Mouse (Mus musculus) hindbrain, embryonic 15.5 days (tissue): ENCODE measurements at regions not wholly inside any gene's neighbourhood (a gene's known extent, or its start where the extent isn't known, plus 50 kb on each side); places are given as distances from the start of the nearest gene placed in this dataset.

Experiments used
- ATAC-seq: fragments of 200-750 bp; cut with Nextera tagmentation; 2 replicates; pipeline ENCODE4 v1.8.0; 2017; ENCODE audit warnings: low read depth, moderate number of reproducible peaks, moderate TSS enrichment; ENCODE audit not compliant: low FRiP score
- H3K27ac ChIP-seq: fragments of 300-500 bp; sonication (generic); replicated peaks from 2 replicates; pipeline ENCODE4 v1.5.1; 2015; ENCODE audit warnings: mild to moderate bottlenecking, inconsistent platforms
- H3K27me3 ChIP-seq: fragments of 300-500 bp; sonication (generic); 2 replicates; pipeline ENCODE4 v1.6.1; 2015; ENCODE audit warnings: control low read depth, inconsistent platforms
- H3K36me3 ChIP-seq: fragments of 300-500 bp; sonication (generic); 2 replicates; pipeline ENCODE4 v1.6.1; 2015; ENCODE audit warnings: control low read depth, inconsistent platforms
- H3K4me1 ChIP-seq: fragments of 300-500 bp; sonication (generic); replicated peaks from 2 replicates; pipeline ENCODE4 v1.6.1; 2015; ENCODE audit warnings: control low read depth, inconsistent platforms
- H3K4me2 ChIP-seq: fragments of 300-500 bp; sonication (generic); 2 replicates; pipeline ENCODE4 v1.6.1; 2015; ENCODE audit warnings: moderate library complexity, mild to moderate bottlenecking, inconsistent platforms
- H3K4me3 ChIP-seq: fragments of 300-500 bp; sonication (generic); 2 replicates; pipeline ENCODE4 v1.5.1; 2015; ENCODE audit warnings: mild to moderate bottlenecking, inconsistent platforms
- H3K9ac ChIP-seq: fragments of 300-500 bp; sonication (generic); 2 replicates; pipeline ENCODE4 v1.6.1; 2015; ENCODE audit warnings: inconsistent platforms
- H3K9me3 ChIP-seq: fragments of 300-500 bp; sonication (generic); 2 replicates; pipeline ENCODE4 v1.6.1; 2016; ENCODE audit warnings: control low read depth, inconsistent platforms
- WGBS: fragments of 180-500 bp; shearing (Covaris S2); methylation state at CpG from one replicate; pipeline ENCODE4 v1.1.7; 2015; 5-methylcytosine and 5-hydroxymethylcytosine counted together

DNA sequence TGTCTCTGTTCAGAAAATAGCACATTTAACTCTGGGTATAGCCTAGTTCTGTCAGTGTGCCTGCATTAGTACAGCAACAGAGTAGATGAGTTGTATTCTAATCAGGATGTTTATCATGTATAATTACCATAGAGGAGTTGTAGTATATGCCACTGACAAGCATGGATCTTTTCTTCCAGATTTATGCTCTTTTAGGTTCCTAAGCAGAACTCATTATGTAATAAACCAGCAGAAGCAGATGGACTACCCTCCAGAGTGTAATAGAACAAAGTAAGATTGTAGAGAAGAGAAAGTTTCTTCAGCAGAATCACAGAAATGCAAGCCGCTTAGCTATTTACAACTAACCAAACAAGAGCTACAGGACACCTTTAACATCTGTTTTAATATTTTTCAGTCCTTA lies 517.2 kb upstream of the Epha5 start:
- Histone ChIP-seq H3K4me3 (no peak overlapping the region), H3K27me3 (no peaks in the 10 kb centered on the region), H3K4me2 (no peak overlapping the region), H3K4me1 (no peaks in the 10 kb centered on the region), H3K36me3 (no peaks in the 10 kb centered on the region), H3K9ac (no peak overlapping the region), H3K9me3 (no peaks in the 10 kb centered on the region), H3K27ac (no peak overlapping the region)
- ATAC-seq: no peak
- 93% methylated on average over 1 of the region's 1 CpGs for WGBS

DNA sequence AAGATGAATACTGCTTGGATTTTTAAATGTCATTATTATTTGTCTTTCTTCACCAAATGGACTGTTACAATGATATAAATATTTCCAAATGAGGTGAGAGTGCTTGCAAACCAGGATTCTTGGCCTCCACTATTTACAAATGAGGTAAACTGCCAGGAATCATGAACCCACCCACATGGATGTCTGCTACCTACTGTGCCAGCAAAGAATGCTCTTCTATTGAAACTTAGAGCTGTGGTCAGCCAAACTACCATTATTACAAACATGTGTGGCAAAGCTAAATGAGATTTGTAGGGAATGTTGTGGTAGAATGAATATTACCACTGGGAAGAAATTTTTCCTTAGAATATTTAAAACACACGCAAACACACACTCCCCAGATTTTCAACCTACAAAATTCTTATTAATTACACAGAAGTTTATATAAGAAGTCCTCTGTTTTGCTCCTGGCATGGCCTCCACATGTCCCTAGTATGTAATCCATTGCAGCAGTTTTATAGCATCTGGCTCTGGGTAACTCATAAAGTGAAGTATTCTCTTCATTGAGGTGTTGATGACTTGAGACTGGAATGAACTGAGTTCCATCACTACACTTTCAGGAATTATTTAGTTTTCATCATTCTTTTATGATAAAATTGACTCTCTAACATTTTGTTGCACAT lies 500.6 kb upstream of the Epha5 start:
- no peaks in the 10 kb centered on the region for H3K36me3 ChIP-seq
- H3K27ac ChIP-seq: no peak overlapping the region
- H3K4me1 ChIP-seq: no peaks in the 10 kb centered on the region
- no peaks in the 10 kb centered on the region for H3K9me3 ChIP-seq
- no peak for ATAC-seq
- no peak overlapping the region for H3K9ac ChIP-seq
- no peaks in the 10 kb centered on the region for H3K27me3 ChIP-seq
- WGBS: 91% methylated on average over 1 of the region's 1 CpGs
- H3K4me2 ChIP-seq: no peak overlapping the region
- no peak overlapping the region for H3K4me3 ChIP-seq

DNA sequence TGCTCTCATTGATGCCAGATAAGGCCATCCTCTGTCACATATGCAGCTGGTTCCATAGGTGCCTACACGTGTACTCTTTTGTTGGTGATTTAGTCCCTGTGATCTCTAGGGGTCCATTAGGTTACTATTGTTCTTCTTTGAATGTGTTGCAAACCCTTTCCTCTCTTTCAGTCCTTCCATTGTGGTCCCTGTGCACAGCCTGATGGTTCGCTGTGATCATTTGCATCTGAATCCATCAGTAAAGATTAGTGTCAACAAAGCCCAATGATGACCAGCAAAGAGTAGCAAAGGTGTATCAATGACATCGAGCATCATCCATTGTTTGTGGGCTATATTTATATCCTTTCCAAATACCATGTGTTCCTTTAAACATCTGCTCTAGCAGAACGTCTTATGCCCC lies 484.5 kb upstream of the Epha5 start:
- no peak overlapping the region for H3K4me2 ChIP-seq
- no peaks in the 10 kb centered on the region for H3K27me3 ChIP-seq
- no peak for ATAC-seq
- H3K36me3 ChIP-seq: no peaks in the 10 kb centered on the region
- 33% methylated on average over 4 of the region's 4 CpGs for WGBS
- no peak overlapping the region for H3K9ac ChIP-seq
- no peak overlapping the region for H3K27ac ChIP-seq
- H3K4me1 ChIP-seq: no peaks in the 10 kb centered on the region
- H3K9me3 ChIP-seq: no peaks in the 10 kb centered on the region
- no peak overlapping the region for H3K4me3 ChIP-seq

DNA sequence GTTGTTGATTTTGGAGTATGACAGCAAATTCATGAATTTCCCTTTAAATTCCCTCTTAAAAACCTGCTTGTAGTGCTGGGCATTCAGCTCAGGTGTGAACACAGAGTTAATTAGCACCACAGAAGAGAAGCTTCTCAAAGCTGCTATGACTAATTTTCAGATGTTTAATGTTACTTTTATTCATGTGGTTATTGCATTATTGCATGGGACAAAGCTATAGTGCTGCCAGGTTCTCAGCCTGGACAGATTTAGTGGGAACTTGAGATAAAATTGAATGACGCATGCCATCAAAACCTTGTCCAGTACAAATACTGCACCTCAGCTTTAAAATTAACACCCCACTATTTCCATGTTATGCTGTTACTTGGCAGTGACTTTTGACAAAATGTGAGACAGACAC lies 480.4 kb upstream of the Epha5 start:
- no peaks in the 10 kb centered on the region for H3K36me3 ChIP-seq
- 95% methylated on average over 1 of the region's 1 CpGs for WGBS
- no peaks in the 10 kb centered on the region for H3K9me3 ChIP-seq
- no peaks in the 10 kb centered on the region for H3K4me1 ChIP-seq
- no peak overlapping the region for H3K4me2 ChIP-seq
- no peak overlapping the region for H3K27ac ChIP-seq
- no peak for ATAC-seq
- no peaks in the 10 kb centered on the region for H3K27me3 ChIP-seq
- no peak overlapping the region for H3K4me3 ChIP-seq
- H3K9ac ChIP-seq: no peak overlapping the region

DNA sequence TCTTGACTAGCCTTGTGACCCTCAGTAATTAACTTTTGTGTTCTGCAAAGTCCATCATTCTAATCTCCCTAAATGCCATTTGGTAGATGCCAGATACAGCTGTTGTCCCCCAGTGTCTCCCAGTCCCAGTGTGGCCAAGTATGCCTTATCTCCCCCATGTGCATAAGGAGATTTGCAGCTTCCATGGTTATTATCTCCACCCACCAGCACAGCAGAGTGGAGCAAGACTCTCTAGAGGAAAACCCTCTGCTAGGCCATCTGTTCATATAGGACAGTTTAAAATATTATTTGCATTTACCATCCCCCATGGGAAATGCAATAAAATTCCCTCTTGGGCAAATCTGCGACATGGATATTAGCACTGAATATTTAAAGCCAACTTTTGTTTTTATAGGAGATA lies 436.4 kb upstream of the Epha5 start:
- no peak for ATAC-seq
- H3K36me3 ChIP-seq: no peaks in the 10 kb centered on the region
- no peak overlapping the region for H3K9ac ChIP-seq
- no peak overlapping the region for H3K27ac ChIP-seq
- H3K4me2 ChIP-seq: no peak overlapping the region
- H3K4me1 ChIP-seq: no peaks in the 10 kb centered on the region
- no peaks in the 10 kb centered on the region for H3K27me3 ChIP-seq
- H3K9me3 ChIP-seq: no peaks in the 10 kb centered on the region
- WGBS: 31% methylated on average over 1 of the region's 1 CpGs
- H3K4me3 ChIP-seq: no peak overlapping the region

DNA sequence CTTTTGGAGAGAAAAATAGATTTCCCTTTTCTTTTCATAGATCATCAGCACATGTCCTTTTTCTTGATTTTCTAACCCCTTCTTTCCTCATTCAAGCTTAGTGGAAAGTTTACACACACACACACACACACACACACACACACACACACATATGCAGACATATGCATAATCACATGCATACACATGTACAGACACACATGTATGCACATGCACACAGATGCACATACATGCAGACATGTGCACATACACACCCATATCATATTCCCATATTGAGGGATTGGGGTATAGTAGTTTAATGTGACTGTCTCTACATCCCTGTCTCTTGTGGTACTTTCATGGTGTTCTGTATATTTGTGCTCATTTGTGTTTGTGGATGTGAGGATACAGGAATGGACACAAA lies 432.0 kb upstream of the Epha5 start:
- Histone ChIP-seq H3K27ac (no peak overlapping the region), H3K27me3 (no peaks in the 10 kb centered on the region), H3K9me3 (no peaks in the 10 kb centered on the region), H3K4me2 (no peak overlapping the region), H3K4me1 (no peaks in the 10 kb centered on the region), H3K9ac (no peak overlapping the region), H3K36me3 (no peaks in the 10 kb centered on the region), H3K4me3 (no peak overlapping the region)
- no peak for ATAC-seq

DNA sequence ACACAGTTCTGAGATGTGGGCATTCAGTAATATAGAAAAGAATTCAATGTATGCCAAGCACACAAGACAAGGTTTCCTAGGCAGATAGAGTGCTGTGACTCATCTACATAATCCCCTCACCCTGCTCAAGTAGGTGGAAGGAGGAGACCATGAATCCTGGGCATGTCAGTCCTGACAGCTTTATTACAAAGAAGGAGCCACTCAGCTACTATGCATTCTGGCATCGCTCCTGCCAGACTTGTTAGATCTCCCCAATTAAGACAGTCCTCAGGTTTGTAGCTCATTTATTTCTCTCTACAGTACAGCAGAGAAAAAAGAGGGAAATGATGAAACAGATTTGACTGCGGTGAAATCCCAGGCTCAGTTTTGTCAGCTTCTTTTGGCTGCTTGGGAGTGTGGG lies 431.6 kb upstream of the Epha5 start:
- no peaks in the 10 kb centered on the region for H3K36me3 ChIP-seq
- no peaks in the 10 kb centered on the region for H3K9me3 ChIP-seq
- H3K27ac ChIP-seq: no peak overlapping the region
- H3K9ac ChIP-seq: no peak overlapping the region
- H3K4me1 ChIP-seq: no peaks in the 10 kb centered on the region
- peak; percentile 87 for ATAC-seq
- 38% methylated on average over 2 of the region's 2 CpGs for WGBS
- no peak overlapping the region for H3K4me3 ChIP-seq
- no peak overlapping the region for H3K4me2 ChIP-seq
- H3K27me3 ChIP-seq: no peaks in the 10 kb centered on the region

DNA sequence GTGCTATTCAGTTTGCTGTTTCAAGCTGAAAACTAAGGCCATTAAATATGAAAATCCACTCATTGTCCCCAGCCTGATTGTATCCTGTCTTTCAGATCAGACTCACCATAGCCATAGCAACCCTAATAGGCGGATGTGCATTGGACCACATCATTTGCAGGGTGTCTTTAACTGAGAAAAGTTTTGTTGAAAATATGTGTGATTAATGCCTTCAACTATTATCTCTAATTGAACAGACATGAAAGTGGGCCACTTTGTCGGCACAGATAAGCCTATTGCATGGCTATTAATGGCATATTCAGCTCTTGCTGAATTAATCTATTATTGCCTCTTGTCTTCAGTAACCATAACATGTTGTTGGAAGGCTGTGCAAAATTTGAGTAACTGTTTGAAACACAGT lies 394.3 kb upstream of the Epha5 start:
- Histone ChIP-seq H3K4me3 (no peak overlapping the region), H3K4me1 (no peaks in the 10 kb centered on the region), H3K36me3 (no peaks in the 10 kb centered on the region), H3K9ac (no peak overlapping the region), H3K27ac (no peak overlapping the region), H3K27me3 (no peaks in the 10 kb centered on the region), H3K9me3 (no peaks in the 10 kb centered on the region), H3K4me2 (no peak overlapping the region)
- ATAC-seq: peak; percentile 68; the same call in 1 of the 2 replicates
- WGBS: 12% methylated on average over 2 of the region's 2 CpGs

DNA sequence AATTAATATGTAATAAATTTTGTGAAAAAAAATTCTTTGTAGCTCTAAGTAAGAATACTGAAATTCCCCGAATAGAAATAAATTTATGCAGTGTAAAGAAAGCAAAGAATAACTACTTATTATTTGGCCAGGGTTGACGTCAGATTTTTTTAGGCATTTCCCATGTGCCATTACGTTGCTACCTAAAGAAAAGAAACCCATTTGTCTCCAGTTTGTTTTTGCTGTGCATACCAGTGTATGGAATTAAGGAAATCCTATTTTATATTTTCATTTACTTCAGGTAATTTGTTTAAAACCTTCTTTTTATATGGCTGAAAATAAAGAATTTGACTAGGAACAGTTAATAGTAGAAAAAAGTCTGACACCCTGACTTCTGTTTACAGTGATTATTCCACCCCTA lies 393.7 kb upstream of the Epha5 start:
- Histone ChIP-seq H3K27me3 (no peaks in the 10 kb centered on the region), H3K4me2 (no peak overlapping the region), H3K4me3 (no peak overlapping the region), H3K4me1 (no peaks in the 10 kb centered on the region), H3K36me3 (no peaks in the 10 kb centered on the region), H3K9me3 (no peaks in the 10 kb centered on the region), H3K27ac (no peak overlapping the region), H3K9ac (no peak overlapping the region)
- 30% methylated on average over 3 of the region's 3 CpGs for WGBS
- ATAC-seq: no peak

DNA sequence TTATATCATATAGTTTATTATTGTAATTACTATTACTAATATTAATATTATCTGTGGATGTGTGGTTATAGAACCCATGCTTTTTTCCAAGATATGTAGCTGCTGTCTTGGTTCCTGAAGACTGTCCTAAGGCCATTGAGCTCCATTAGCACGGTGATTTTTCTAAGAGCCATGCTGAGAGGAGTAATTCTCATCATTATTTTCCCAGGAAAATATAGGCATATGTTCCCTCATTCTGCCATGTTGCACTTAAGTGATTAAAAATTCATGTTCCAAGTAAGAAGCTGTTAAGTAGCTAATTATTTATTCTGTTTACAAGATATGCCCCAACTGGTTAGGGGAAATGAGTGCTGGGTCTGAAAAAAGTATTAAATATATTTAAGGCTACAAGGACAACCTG lies 345.4 kb upstream of the Epha5 start:
- Histone ChIP-seq H3K9me3 (no peaks in the 10 kb centered on the region), H3K4me1 (no peaks in the 10 kb centered on the region), H3K27ac (no peak overlapping the region), H3K9ac (no peak overlapping the region), H3K36me3 (no peaks in the 10 kb centered on the region), H3K27me3 (no peaks in the 10 kb centered on the region), H3K4me2 (no peak overlapping the region), H3K4me3 (no peak overlapping the region)
- ATAC-seq: no peak
- 37% methylated on average over 1 of the region's 1 CpGs for WGBS

DNA sequence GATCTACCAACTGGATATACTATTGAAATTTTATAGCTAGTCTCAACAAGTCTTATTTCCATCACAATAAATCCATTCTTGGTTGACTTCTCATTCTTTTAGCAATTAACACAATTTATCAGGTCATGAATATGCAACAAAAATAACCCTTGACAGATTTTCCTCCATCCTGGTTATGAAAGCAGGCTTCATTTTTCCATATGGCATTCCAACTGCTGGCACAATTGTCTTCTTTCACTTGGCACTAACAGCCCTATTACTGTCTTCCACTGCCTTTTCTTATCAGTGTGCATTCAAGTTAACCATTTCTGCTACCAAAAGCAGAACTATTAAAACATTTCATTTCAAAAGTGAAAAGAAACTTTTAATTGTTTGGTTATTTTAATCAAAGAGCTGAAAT lies 334.9 kb upstream of the Epha5 start:
- H3K9ac ChIP-seq: no peak overlapping the region
- H3K4me2 ChIP-seq: no peak overlapping the region
- ATAC-seq: no peak
- no peaks in the 10 kb centered on the region for H3K9me3 ChIP-seq
- no peak overlapping the region for H3K4me3 ChIP-seq
- no peak overlapping the region for H3K27ac ChIP-seq
- H3K36me3 ChIP-seq: no peaks in the 10 kb centered on the region
- no peaks in the 10 kb centered on the region for H3K27me3 ChIP-seq
- no peaks in the 10 kb centered on the region for H3K4me1 ChIP-seq

DNA sequence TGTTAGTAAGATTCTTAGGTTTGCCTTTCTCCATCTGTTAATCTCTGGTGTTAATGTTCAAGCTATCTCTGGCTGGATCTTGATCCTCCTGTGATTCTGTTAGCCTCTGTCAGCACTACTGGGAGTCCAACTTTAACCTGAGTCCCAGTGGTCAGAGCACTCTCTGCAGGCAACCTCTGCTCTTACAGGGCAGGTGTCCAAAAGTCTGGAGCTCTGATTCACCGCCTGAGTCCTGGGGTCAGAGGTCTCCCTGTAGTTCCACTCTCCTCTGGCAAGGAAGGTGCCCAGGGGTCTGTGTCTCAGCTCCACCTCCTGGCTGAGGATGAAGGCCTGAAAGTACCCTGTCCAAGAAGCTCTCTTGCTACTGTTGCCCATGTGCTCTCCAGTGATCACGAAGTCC lies 288.3 kb upstream of the Epha5 start:
- Histone ChIP-seq H3K9ac (no peak overlapping the region), H3K4me2 (no peak overlapping the region), H3K9me3 (no peaks in the 10 kb centered on the region), H3K27me3 (no peaks in the 10 kb centered on the region), H3K4me3 (no peak overlapping the region), H3K27ac (no peak overlapping the region), H3K36me3 (no peaks in the 10 kb centered on the region), H3K4me1 (no peaks in the 10 kb centered on the region)
- ATAC-seq: no peak
- WGBS: 88% methylated on average over 2 of the region's 2 CpGs
